Mouse (Mus musculus): Measurements from ENCODE around the gene Fam47c.

The Fam47c gene

DNA sequence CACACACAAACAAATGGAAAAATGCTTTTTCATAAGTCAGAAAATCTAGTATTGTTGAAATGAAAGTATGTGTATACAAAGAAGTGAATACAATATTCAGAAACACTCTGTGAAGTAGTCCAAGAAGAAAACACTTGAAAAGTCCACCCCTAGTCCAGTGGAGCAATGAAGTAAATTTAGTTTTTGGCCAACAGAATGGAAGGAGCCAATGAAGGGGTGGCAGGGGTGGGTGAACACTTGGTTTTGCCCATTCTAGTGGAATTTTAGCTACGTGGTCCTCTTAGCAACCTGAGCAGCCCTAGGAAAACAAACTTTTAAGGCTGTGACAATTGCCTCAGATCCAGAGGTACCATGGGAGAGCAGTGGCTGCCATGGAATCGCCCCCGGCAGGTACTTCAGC, at the start of gene Fam47c:
Gene Fam47c (plus strand): TSS at position 301 of the 400 bp plus-strand sequence.
- no peak for DNase-seq

DNA sequence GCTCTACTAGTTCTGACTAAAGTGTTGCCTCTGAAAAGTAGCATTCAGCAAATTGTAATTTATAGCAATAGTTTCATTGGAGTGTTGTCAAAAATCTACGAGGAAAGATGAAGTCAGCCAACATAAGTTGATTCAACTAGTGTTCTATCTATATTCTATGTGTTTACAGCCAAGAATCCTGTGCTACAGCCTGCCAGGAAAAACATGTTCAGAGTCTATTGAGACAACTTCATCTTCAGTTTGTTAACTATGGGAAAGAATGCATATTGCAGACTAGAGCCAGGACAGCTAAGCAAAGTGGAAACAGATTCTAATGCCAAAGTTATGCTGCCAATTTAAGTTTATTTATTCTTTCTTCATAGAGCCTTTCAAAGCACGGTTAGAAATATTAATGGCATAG, 31.8 kb downstream of the Fam47c start:
- no peak for DNase-seq

DNA sequence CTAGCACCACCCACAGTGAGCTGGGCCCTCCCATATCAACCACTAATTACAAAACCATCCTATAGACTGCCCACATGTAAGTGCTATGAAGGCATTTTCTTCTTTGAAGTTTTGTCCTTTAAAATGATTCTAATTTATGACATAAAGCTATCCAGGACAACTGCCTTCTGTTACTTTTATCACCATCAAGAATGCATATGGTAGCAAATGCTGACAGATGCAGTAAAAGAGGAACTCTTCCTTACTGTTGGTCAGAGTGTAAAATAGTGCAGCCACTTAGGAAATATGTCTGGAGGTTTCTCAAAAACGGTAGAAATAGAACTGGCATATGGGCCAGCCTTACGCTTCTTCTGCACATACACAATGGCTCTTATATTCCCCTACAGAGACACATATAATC, 39.5 kb downstream of the Fam47c start:
- DNase-seq = no peak
